Mouse (Mus musculus) lung, adult 2 months (tissue): ENCODE results near the gene Kptn.

Experiments used
- CTCF ChIP-seq: fragments of 200-500 bp; IDR thresholded peaks from 2 replicates; pipeline ENCODE4 v1.5.1; 2011; ENCODE audit warnings: mild to moderate bottlenecking, low read length, control low read depth; ENCODE audit not compliant: insufficient read depth
- POLR2A ChIP-seq: fragments of 200-500 bp; IDR thresholded peaks from 2 replicates; pipeline ENCODE4 v1.6.1; 2011; ENCODE audit warnings: low read depth, mild to moderate bottlenecking, control low read depth, low read length, borderline replicate concordance; ENCODE audit errors: extremely low read depth

- TF ChIP-seq CTCF (no peak), POLR2A (no peak)
These were observed 29.5 kb downstream of the Kptn start for GRCm38 (mm10) chr7:16149241-16149640.
